Mouse (Mus musculus) left cerebral cortex, postnatal 25 days (tissue): Measurements from ENCODE around the gene Xpo5. TPM values are rescaled to one million over a fixed set of nuclear protein-coding genes. Genes with fewer than 3 reads are reported as not detected.

Source experiments
- DNase-seq, 2 experiments: peaks; one replicate each; pipeline ENCODE4 v3.0.0; 2022; ENCODE audit warnings: low spot score in 2 of 2, mixed read lengths in 1 of 2
- intact Hi-C: fragments of 180-260 bp; cut with DNase I; formaldehyde crosslinking; loops from one replicate; pipeline ENCODE4 v1.15.1; 2025
- total RNA-seq, 2 experiments: library from RNA; stranded (reverse); gene quantifications; 2 replicates each; pipeline ENCODE4 v1.2.3; 2021

The Xpo5 gene
- total RNA-seq, 2 experiments from 2014 or later: 40.5 to 41.4 TPM

- intact Hi-C loops: loop anchor here (10.0 kb wide), 1 partner anchor 434 kb away; the partner anchor contains the start of gene 1600014C23Rik
- no peak for DNase-seq
These were observed 33.8 kb upstream of the Xpo5 start for GRCm38 (mm10) chr17:46168768-46169167.

GRCm38 (mm10) chr17:46170538-46170937 lies 32.0 kb upstream of the Xpo5 start:
- intact Hi-C loops: no loop called here
- peak in 1 of 2 experiments; percentile 25 for DNase-seq

GRCm38 (mm10) chr17:46182273-46182672 lies 20.3 kb upstream of the Xpo5 start:
- DNase-seq: peak in 1 of 2 experiments; percentile 21
- intact Hi-C loops: loop anchor here (10.0 kb wide), 1 partner anchor 223 kb away; no protein-coding TSS in a partner anchor

- intact Hi-C loops: loop anchor here (10.0 kb wide), 1 partner anchor 216 kb away; no protein-coding TSS in a partner anchor
- DNase-seq: no peak
These were observed 13.8 kb upstream of the Xpo5 start for GRCm38 (mm10) chr17:46188829-46189228.

GRCm38 (mm10) chr17:46201151-46201550 lies 1.4 kb upstream of the Xpo5 start:
- intact Hi-C loops: loop anchor here (5.0 kb wide), 1 partner anchor 126 kb away; the partner anchor contains the start of gene Abcc10
- DNase-seq: peak in 1 of 2 experiments; percentile 33

GRCm38 (mm10) chr17:46203078-46203477 lies 496 bp downstream of the Xpo5 start:
- DNase-seq: peak; percentile 27 to 28
- intact Hi-C loops: loop anchor here (5.0 kb wide), 1 partner anchor 124 kb away; the partner anchor contains the start of gene Abcc10

GRCm38 (mm10) chr17:46206676-46207075 lies 4.1 kb downstream of the Xpo5 start:
- no peak for DNase-seq
- intact Hi-C loops: no loop called here

- intact Hi-C loops: no loop called here
These were observed 8.0 kb downstream of the Xpo5 start for GRCm38 (mm10) chr17:46210550-46210949.

DNA sequence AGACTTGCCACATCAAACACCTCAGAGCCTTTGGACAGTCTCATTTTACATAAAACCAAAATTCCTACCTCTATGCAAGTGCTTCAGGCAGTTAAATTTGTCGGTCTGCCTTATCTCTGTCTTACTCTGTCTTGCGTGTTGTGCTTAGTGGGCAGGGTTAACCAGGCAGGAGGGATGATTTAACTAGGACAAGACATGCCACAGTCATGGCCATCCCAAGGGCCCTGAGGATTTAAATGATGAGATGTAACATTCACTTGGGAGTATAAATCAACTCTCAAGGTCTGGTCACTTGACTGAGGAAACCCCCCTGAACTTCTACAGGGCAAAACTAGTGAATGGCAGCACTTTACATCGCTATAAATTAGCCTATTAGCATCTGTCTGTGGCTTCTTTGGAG lies 19.0 kb downstream of the Xpo5 start:
- intact Hi-C loops: no loop called here
- no peak for DNase-seq

More at GRCm38 (mm10) chr17:46210550-46210949, 8.0 kb downstream of the Xpo5 start:
- DNase-seq: no peak

DNA sequence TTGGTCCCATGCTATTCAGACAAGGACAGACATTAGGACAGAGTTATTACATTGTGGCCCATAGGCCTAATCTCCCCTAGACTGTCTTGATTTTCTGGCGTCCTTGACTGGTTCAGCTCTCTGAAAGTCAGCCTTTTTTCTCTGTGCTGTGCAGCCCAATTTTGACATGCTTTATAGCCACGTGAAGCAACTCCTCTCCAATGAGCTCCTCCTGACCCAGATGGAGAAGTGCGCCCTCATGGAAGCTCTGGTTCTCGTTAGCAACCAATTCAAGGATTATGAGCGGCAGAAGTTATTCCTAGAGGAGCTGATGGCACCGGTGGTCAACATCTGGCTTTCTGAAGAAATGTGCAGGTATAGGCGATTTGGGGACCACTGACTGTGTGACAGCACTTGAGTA lies 25.0 kb downstream of the Xpo5 start:
- intact Hi-C loops: no loop called here
- DNase-seq: no peak

DNA sequence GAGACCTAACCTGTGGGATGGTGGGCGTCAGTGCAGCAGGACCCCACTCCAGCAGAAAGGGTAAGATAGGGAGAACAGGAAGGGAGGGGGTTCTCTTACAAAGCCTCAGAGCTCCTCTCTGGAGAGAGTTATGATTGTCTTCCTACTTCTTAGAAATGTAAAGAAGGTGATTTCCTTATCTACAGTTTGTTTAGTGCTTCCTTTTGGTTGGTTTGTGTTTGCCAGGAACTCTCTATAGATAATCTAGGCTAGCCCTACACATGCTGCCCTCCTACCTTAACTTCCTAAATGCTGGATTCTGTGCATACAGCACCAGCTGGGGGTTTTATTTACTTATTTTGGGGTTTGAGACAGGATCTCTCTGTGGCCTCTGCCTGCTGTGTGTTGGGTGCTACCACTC lies 33.5 kb downstream of the Xpo5 start:
- intact Hi-C loops: no loop called here
- DNase-seq: no peak

DNA sequence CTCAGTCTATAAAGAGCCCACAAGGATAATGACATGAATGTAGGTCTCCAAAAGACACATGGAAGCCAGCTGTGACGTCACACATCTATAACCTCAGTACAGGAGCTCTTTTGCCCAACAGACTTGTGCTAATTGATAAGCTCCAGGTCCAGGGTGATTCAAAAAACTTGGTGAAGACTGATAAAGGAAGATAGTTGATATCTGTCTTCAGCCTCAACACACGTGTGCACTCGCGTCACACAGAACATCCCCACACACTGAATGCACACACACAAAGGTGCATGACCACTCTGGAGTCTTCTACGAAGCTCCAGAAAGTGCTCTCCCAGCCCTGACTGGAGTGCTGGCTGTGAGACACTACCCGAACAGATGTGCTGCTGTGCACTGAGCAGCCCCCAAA lies 34.5 kb downstream of the Xpo5 start:
- intact Hi-C loops: no loop called here
- DNase-seq: no peak

GRCm38 (mm10) chr17:46237480-46237879 lies 34.9 kb downstream of the Xpo5 start:
- intact Hi-C loops: no loop called here
- DNase-seq: no peak

DNA sequence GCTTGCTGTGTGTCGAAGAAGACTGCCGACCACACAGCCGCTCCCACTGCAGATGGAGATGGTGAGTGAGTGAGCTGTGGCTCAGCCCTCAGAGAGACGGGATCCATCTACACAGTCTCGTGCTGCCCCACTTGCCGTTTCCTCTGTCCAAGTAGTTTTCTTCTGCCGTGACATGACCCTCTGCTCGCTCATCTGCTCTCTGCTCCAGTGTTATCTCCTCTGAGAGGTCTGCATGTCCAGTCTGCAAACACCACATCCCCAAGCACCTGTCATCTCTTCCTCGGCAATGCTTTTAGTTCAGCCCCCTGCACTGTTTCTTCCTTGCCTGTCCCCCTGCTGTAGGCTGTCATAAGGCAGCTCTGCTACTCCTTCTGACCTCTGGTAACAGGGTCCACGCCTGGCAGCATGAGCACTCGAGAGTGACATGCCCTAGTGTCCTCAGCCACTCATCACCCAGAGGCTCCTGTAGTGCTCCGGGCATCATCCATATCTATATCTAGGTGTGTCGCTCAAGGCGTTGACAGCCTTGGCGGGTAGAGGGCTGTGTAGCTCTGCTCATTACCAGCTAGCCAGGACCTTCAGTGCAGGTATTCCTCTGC lies 37.0 kb downstream of the Xpo5 start:
- intact Hi-C loops: no loop called here
- DNase-seq: no peak

DNA sequence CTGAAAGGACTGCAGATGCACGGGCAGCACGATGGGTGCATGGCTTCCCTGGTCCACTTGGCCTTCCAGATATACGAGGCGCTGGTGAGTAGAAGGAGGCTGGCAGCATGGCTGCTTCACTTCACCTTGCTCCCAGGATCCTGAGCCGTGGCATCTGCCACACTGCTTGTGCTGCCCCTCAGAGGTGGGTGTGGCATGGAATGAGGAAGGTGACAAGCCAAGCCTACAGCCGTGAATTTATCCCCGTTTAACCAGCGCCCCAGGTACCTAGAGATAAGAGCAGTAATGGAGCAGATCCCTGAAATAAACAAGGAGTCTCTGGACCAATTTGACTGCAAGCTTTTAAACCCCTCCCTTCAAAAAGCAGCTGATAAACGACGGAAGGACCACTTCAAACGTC lies 38.9 kb downstream of the Xpo5 start:
- intact Hi-C loops: no loop called here
- DNase-seq: no peak

DNA sequence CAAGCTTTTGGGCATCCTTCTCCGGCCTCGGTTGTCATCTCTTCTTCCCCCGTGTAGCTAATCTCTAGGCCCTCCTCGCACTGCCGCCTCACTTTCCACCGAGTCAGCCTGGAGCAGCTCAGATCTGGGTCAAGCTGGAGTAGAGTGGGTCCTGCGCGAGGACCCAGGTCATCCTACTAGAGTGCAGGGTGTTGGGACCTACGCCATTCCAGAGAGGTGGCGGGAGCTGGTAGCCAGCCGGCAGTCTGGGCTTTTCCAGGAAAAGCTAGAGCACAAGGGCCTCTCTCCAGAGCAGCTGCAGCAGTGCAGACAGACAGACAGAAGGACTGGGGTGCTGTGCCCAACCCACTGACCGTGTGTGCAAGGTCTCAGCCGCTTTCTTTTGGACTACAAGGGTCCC lies 39.7 kb downstream of the Xpo5 start:
- DNase-seq: no peak

GRCm38 (mm10) chr17:46242993-46243392 lies 40.4 kb downstream of the Xpo5 start:
- intact Hi-C loops: no loop called here
- no peak for DNase-seq

More for the DNA sequence above, 39.7 kb downstream of the Xpo5 start:
- intact Hi-C loops: no loop called here

GRCm38 (mm10) chr17:46243624-46244023 lies 41.0 kb downstream of the Xpo5 start:
- no peak for DNase-seq
- intact Hi-C loops: no loop called here

DNA sequence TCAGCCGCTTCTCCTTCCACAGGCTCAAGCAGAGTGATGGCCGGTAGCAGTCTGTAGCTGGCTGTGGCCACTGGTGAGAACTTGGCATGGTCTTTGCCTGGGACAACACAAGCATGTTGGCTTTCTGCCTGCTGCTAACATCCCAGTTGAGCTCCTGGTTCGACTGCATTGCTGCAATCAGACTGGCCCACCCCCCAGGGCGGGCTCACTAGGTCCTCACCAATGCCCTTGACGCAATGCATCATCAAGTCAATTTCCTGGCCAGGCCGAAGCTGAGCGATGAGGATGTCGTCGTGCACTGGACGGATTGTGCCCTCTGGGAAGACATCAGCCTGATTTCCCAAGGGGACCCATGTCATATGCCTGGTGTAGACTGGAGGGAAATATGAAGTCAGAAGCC lies 42.0 kb downstream of the Xpo5 start:
- intact Hi-C loops: no loop called here
- no peak for DNase-seq

DNA sequence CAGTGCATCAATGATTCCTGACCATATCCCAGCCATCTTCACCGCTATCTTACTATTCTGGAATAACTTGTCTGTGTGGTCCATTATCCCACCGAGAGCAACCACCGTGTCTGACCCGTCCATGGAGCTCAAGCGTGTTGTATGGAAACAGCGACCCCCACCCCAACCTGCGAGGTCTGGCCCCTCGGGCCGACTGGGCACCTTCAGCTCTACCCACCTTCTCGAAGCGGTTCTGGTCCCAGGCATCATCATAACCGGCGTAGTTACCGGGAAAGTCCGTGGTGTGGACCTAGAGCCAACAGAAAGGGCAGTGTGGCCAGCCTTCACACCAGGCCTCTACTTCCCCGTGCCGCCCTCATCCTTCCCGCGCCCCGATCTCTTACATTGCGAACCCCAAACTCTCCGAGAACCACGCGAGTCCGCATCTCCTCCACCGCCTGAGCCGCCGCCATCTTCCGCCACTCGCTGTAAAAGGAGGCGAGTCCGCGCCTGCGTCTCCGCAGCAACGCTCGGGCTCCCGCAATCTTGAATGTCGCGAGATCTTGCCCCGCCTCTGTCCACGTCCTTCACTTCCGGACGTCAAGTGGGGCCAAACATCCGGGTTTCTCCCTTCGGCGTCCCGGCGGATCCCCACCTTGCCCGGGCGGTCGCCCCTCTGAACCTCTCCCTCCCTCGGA lies 45.1 kb downstream of the Xpo5 start, which contains the start of the genes Polr1c and Yipf3:
Polr1c (minus strand) TSS at position 543 of the 677 bp plus-strand sequence.
Yipf3 (plus strand) TSS at position 569 of the 677 bp plus-strand sequence.
- intact Hi-C loops: loop anchor here (2.0 kb wide), 1 partner anchor 43 kb away; no protein-coding TSS in a partner anchor
- DNase-seq: peak; percentile 97 to 98

GRCm38 (mm10) chr17:46248189-46248522 lies 45.6 kb downstream of the Xpo5 start:
- intact Hi-C loops: loop anchor here (2.0 kb wide), 1 partner anchor 43 kb away; no protein-coding TSS in a partner anchor
- DNase-seq: no peak
